ENCODE assay signal across 9 mouse cellular contexts in genomic region chr1:53940268-53941017, GRCm38 (mm10).
A peak's percentile ranks its signal among the peaks of the same experiment; 100 is the strongest.
DNase-seq lines count a peak whose midpoint lies in the region; ATAC-seq and TF ChIP-seq lines count a peak whose summit lies in the region.
"Had no signal": no experiment of that assay in that cellular context is flagged by ENCODE, and none has a peak within 500 bp of the region (broad histone marks: within the 10 kb centered on the region; RNA-seq: fewer than 3 reads in every experiment).

No protein-coding gene starts in this region.

- peaks cover 12% of the 10 kb centered on the region for H3K4me1 ChIP-seq in heart, embryonic 15.5 days (replicated peaks)
- H3K4me1 ChIP-seq in forebrain, embryonic 14.5 days (ENCODE audit: control insufficient read depth, insufficient read depth, low read length) = peaks cover 7% of the 10 kb centered on the region
- peaks cover 34% of the 10 kb centered on the region for H3K4me1 ChIP-seq in megakaryocyte, embryonic 14.5 days
- H3K4me1 ChIP-seq in intestine, embryonic 16.5 days (ENCODE audit: control insufficient read depth, insufficient read depth, low read length) = no peaks in the 10 kb centered on the region

- CTCF ChIA-PET in Patski (lab: Charles Lee) = interaction anchor here (1.4 kb wide), 2 partner anchors 13 to 115 kb away, joined by 3 to 5 read pairs; no protein-coding TSS in a partner anchor

- no peaks in the 10 kb centered on the region for H3K27me3 ChIP-seq in heart, embryonic 15.5 days
- no peaks in the 10 kb centered on the region for H3K27me3 ChIP-seq in Patski
- no peaks in the 10 kb centered on the region for H3K27me3 ChIP-seq in forebrain, embryonic 14.5 days (replicated peaks; ENCODE audit: control insufficient read depth, insufficient read depth, low read length)
- H3K27me3 ChIP-seq in megakaryocyte, embryonic 14.5 days (replicated peaks) = no peaks in the 10 kb centered on the region
- H3K27me3 ChIP-seq in intestine, embryonic 16.5 days (replicated peaks; ENCODE audit: control insufficient read depth, insufficient read depth, low read length) = no peaks in the 10 kb centered on the region

- H3K4me2 ChIP-seq in heart, embryonic 15.5 days = peak overlapping the region; percentile 42
- peak overlapping the region; percentile 38 for H3K4me2 ChIP-seq in forebrain, embryonic 14.5 days (ENCODE audit: low read length)
- H3K4me2 ChIP-seq in intestine, embryonic 16.5 days (ENCODE audit: low read depth, low read length) = no peak overlapping the region

- no peak for DNase-seq in heart, adult 9 months (ENCODE audit: low spot score in 2 of 2)
- peak; percentile 25 for DNase-seq in Patski (ENCODE audit: low read depth, low spot score)
- peak; percentile 71 for DNase-seq in forebrain, embryonic 14.5 days (ENCODE audit: low spot score)
- DNase-seq in frontal cortex, postnatal 10 days (ENCODE audit: low spot score in 2 of 2) = no peak
- no peak for DNase-seq in cerebellum, adult 8-10 months

- 31% methylated on average over 13 of the region's 13 CpGs for WGBS in heart, embryonic 15.5 days
- WGBS in forebrain, embryonic 14.5 days = 4% methylated on average over 13 of the region's 13 CpGs
- WGBS in intestine, embryonic 16.5 days = 41% methylated on average over 13 of the region's 13 CpGs

- no peak for ATAC-seq in heart, embryonic 15.5 days (replicated peaks; ENCODE audit: insufficient number of reproducible peaks, insufficient read depth, low FRiP score, low read depth)
- peak; percentile 84 for ATAC-seq in Patski
- peak; percentile 83 for ATAC-seq in forebrain, embryonic 14.5 days
- no peak for ATAC-seq in intestine, embryonic 16.5 days

- H3K27ac ChIP-seq in heart, embryonic 15.5 days = peak overlapping the region; percentile 29; the same call in 1 of the 2 replicates
- no peak overlapping the region for H3K27ac ChIP-seq in forebrain, embryonic 14.5 days (ENCODE audit: low read depth, low read length)
- no peak overlapping the region for H3K27ac ChIP-seq in intestine, embryonic 16.5 days (ENCODE audit: low read length)
- H3K27ac ChIP-seq: liver, embryonic 14.5 days had no signal

- no peak for TF ChIP-seq CTCF in Patski (IDR thresholded peaks at IDR 0.05)

- no peaks in the 10 kb centered on the region for H3K9me3 ChIP-seq in heart, embryonic 15.5 days (replicated peaks)
- H3K9me3 ChIP-seq in forebrain, embryonic 14.5 days (replicated peaks; ENCODE audit: control insufficient read depth, low read length) = no peaks in the 10 kb centered on the region
- H3K9me3 ChIP-seq in megakaryocyte, embryonic 14.5 days = no peaks in the 10 kb centered on the region
- no peaks in the 10 kb centered on the region for H3K9me3 ChIP-seq in intestine, embryonic 16.5 days (ENCODE audit: control insufficient read depth, low read length)

- POLR2A ChIA-PET in Patski (lab: Charles Lee) = no interaction called here

- no peaks in the 10 kb centered on the region for H3K36me3 ChIP-seq in heart, embryonic 15.5 days
- H3K36me3 ChIP-seq in forebrain, embryonic 14.5 days (ENCODE audit: control insufficient read depth, insufficient read depth, low read length) = no peaks in the 10 kb centered on the region
- H3K36me3 ChIP-seq in megakaryocyte, embryonic 14.5 days (replicated peaks; ENCODE audit: low read length) = no peaks in the 10 kb centered on the region
- no peaks in the 10 kb centered on the region for H3K36me3 ChIP-seq in intestine, embryonic 16.5 days (ENCODE audit: control insufficient read depth, insufficient read depth, low read length)

- H3K9ac ChIP-seq in heart, embryonic 15.5 days = no peak overlapping the region
- H3K9ac ChIP-seq in forebrain, embryonic 14.5 days (ENCODE audit: low read length) = no peak overlapping the region
- H3K9ac ChIP-seq in intestine, embryonic 16.5 days (ENCODE audit: low read depth, low read length) = no peak overlapping the region
- H3K9ac ChIP-seq: liver, embryonic 14.5 days had no signal

- H3K4me3 ChIP-seq in heart, embryonic 15.5 days = no peak overlapping the region
- H3K4me3 ChIP-seq in forebrain, embryonic 14.5 days (ENCODE audit: low read depth, low read length) = peak overlapping the region; percentile 4; the same call in 1 of the 2 replicates
- peak overlapping the region; percentile 47 for H3K4me3 ChIP-seq in megakaryocyte, embryonic 14.5 days (replicated peaks)
- no peak overlapping the region for H3K4me3 ChIP-seq in intestine, embryonic 16.5 days (ENCODE audit: low read length)

- in situ Hi-C loops in Patski (cut with MboI; ENCODE audit: low pct_unique_long_range_greater_than_20kb) = loop anchor here (25.0 kb wide), 1 partner anchor 878 kb away; the partner anchor contains the start of gene Mstn

Comparison
In these comparisons a context has a peak if more than half of its experiments do, and no peak if none do; other contexts are left out.
1. ATAC-seq: peak in Patski (single experiment) and forebrain, embryonic 14.5 days (single experiment); none in heart, embryonic 15.5 days (single experiment) and intestine, embryonic 16.5 days (single experiment).
2. H3K4me3 ChIP-seq: peak in forebrain, embryonic 14.5 days (single experiment) and megakaryocyte, embryonic 14.5 days (single experiment); none in heart, embryonic 15.5 days (single experiment) and intestine, embryonic 16.5 days (single experiment).
3. DNase-seq: peak in Patski (single experiment) and forebrain, embryonic 14.5 days (single experiment); none in heart, adult 9 months (0 of 2), frontal cortex, postnatal 10 days (0 of 2) and cerebellum, adult 8-10 months (single experiment).